Mouse (Mus musculus) limb, embryonic 15.5 days (tissue): ENCODE measurements around the gene Ninl. TPM values are rescaled to one million over a fixed set of nuclear protein-coding genes. Genes with fewer than 3 reads are reported as not detected.

ENCODE experiments used
- ATAC-seq: fragments of 200-750 bp; cut with Nextera tagmentation; 2 replicates; pipeline ENCODE4 v1.8.0; 2017; ENCODE audit warnings: low read depth, moderate TSS enrichment; ENCODE audit not compliant: insufficient number of reproducible peaks, low FRiP score, low TSS enrichment
- H3K27ac ChIP-seq: fragments of 300-500 bp; sonication (generic); 2 replicates; pipeline ENCODE4 v1.5.1; 2015; ENCODE audit warnings: moderate library complexity, mild to moderate bottlenecking, inconsistent platforms
- H3K27me3 ChIP-seq: fragments of 300-500 bp; sonication (generic); 2 replicates; pipeline ENCODE4 v1.6.1; 2015; ENCODE audit warnings: inconsistent platforms
- H3K36me3 ChIP-seq: fragments of 300-500 bp; sonication (generic); 2 replicates; pipeline ENCODE4 v1.6.1; 2015; ENCODE audit warnings: inconsistent platforms
- H3K4me1 ChIP-seq: fragments of 300-500 bp; sonication (generic); 2 replicates; pipeline ENCODE4 v1.6.1; 2015; ENCODE audit warnings: inconsistent platforms
- H3K4me2 ChIP-seq: fragments of 300-500 bp; sonication (generic); 2 replicates; pipeline ENCODE4 v1.6.1; 2015; ENCODE audit warnings: mild to moderate bottlenecking, inconsistent platforms
- H3K4me3 ChIP-seq: fragments of 300-500 bp; sonication (generic); 2 replicates; pipeline ENCODE4 v1.5.1; 2015; ENCODE audit warnings: mild to moderate bottlenecking, inconsistent platforms
- H3K9ac ChIP-seq: fragments of 300-500 bp; sonication (generic); 2 replicates; pipeline ENCODE4 v1.6.1; 2015; ENCODE audit warnings: inconsistent platforms
- H3K9me3 ChIP-seq: fragments of 300-500 bp; sonication (generic); 2 replicates; pipeline ENCODE4 v1.6.1; 2016; ENCODE audit warnings: inconsistent platforms
- WGBS: fragments of 180-500 bp; shearing (Covaris S2); methylation state at CpG from one replicate; pipeline ENCODE4 v1.1.7; 2015; 5-methylcytosine and 5-hydroxymethylcytosine counted together
- polyA plus RNA-seq: library from polyadenylated mRNA; unstranded; fragments of >200 nt; fragmentation: Nextera tagmentation; extraction: Ambion mirVana; gene quantifications from 2 replicates; pipeline ENCODE4 v1.2.1, GENCODE M21; 2015

Gene Ninl
- polyA plus RNA-seq, 1 experiment from 2014 or later = 6.1 TPM

GRCm38 (mm10) chr2:151009515-151010085 lies 29.6 kb downstream of the Ninl start:
- H3K36me3 ChIP-seq = no peaks in the 10 kb centered on the region
- peak overlapping the region; percentile 88 for H3K4me2 ChIP-seq
- peak; percentile 37; the same call in 1 of the 2 replicates for ATAC-seq
- H3K27ac ChIP-seq = no peak overlapping the region
- H3K9ac ChIP-seq = peak overlapping the region; percentile 63; the same call in 1 of the 2 replicates
- no peaks in the 10 kb centered on the region for H3K27me3 ChIP-seq
- H3K4me1 ChIP-seq = peaks cover 9% of the 10 kb centered on the region; the same call in 1 of the 2 replicates
- WGBS = 72% methylated on average over 1 of the region's 1 CpGs
- no peaks in the 10 kb centered on the region for H3K9me3 ChIP-seq
- H3K4me3 ChIP-seq = peak overlapping the region; percentile 71

- ATAC-seq = peak; percentile 89
- under 1% methylated on average over 57 of the region's 57 CpGs for WGBS
- H3K27me3 ChIP-seq = no peaks in the 10 kb centered on the region
These were observed 30.2 kb downstream of the Ninl start for GRCm38 (mm10) chr2:151008939-151009509.

GRCm38 (mm10) chr2:151008517-151008932 lies 30.7 kb downstream of the Ninl start:
- Histone ChIP-seq H3K4me3 (peak overlapping the region; percentile 71), H3K9ac (peak overlapping the region; percentile 63), H3K27ac (peak overlapping the region; percentile 68; the same call in 1 of the 2 replicates), H3K36me3 (no peaks in the 10 kb centered on the region), H3K4me1 (peaks cover 9% of the 10 kb centered on the region; the same call in 1 of the 2 replicates), H3K27me3 (no peaks in the 10 kb centered on the region), H3K4me2 (peak overlapping the region; percentile 88), H3K9me3 (no peaks in the 10 kb centered on the region)
- under 1% methylated on average over 21 of the region's 21 CpGs for WGBS
- no peak for ATAC-seq

More at GRCm38 (mm10) chr2:151008939-151009509, 30.2 kb downstream of the Ninl start:
- Histone ChIP-seq H3K4me1 (peaks cover 9% of the 10 kb centered on the region; the same call in 1 of the 2 replicates), H3K9ac (peak overlapping the region; percentile 63), H3K9me3 (no peaks in the 10 kb centered on the region), H3K36me3 (no peaks in the 10 kb centered on the region), H3K4me3 (peak overlapping the region; percentile 71), H3K27ac (peak overlapping the region; percentile 68), H3K4me2 (peak overlapping the region; percentile 88)

DNA sequence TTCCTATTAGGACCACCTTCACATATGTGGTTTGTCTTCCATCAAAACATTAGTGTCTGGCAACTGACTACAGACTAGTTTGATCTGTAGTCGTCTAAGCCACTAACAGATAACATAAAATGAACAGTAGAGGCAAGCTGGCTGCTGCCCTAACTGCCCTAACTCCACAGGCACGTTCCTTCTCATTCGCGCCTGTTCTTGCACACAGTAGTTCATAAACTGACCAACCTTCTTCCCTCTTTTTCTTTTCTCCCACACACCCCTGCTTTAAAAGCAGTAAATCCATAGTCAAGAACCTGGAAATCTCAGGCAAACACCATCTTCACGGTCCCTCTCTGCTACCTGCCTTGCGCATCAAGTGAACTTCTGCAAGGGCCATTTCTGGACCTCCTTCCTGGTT lies 31.2 kb downstream of the Ninl start:
- H3K9ac ChIP-seq = 0 out of 2 replicates have a peak overlapping the region, but pooled peaks have one; percentile 63
- H3K4me3 ChIP-seq = peak overlapping the region; percentile 71
- ATAC-seq = no peak
- no peaks in the 10 kb centered on the region for H3K9me3 ChIP-seq
- H3K27me3 ChIP-seq = no peaks in the 10 kb centered on the region
- no peaks in the 10 kb centered on the region for H3K36me3 ChIP-seq
- 31% methylated on average over 6 of the region's 6 CpGs for WGBS
- no peak overlapping the region for H3K27ac ChIP-seq
- H3K4me2 ChIP-seq = peak overlapping the region; percentile 88
- H3K4me1 ChIP-seq = peaks cover 9% of the 10 kb centered on the region; the same call in 1 of the 2 replicates

DNA sequence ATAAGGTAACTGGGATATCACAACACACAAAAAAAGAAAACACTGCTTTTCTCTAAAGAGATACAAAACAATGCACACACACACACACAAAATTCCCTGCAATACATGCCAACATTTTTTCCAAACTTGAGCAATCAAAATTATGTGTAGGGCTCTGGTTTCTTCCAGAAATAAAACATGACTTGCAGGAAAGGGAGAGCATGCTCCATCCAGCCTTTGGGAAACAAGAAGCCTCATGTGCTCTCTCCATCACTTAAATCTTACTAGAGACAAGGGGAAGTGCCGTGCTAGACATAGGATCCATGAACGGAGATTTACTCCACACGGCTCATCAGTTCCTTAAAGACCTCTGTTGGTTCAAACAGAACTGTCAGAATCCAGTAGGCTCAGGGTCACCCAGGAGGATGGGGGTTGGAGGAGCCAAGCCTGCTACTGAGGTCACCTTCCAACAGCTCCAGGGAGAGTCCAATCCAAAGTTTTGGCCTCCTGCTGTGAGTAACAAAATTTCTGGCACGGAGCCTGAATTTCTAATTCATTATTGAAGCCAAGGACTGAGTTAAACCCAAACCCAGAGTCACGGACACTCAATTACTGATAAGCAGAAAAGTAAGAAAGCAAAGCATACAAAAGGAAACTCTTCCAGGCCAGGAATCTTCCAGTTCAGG lies 32.8 kb downstream of the Ninl start:
- H3K9ac ChIP-seq = no peak overlapping the region
- no peaks in the 10 kb centered on the region for H3K27me3 ChIP-seq
- H3K9me3 ChIP-seq = no peaks in the 10 kb centered on the region
- H3K4me1 ChIP-seq = peaks cover 9% of the 10 kb centered on the region; the same call in 1 of the 2 replicates
- ATAC-seq = no peak
- no peaks in the 10 kb centered on the region for H3K36me3 ChIP-seq
- no peak overlapping the region for H3K4me2 ChIP-seq
- no peak overlapping the region for H3K27ac ChIP-seq
- H3K4me3 ChIP-seq = no peak overlapping the region
- 77% methylated on average over 5 of the region's 5 CpGs for WGBS

GRCm38 (mm10) chr2:151004390-151004789 lies 34.8 kb downstream of the Ninl start:
- H3K27me3 ChIP-seq = no peaks in the 10 kb centered on the region
- no peak overlapping the region for H3K4me2 ChIP-seq
- H3K36me3 ChIP-seq = no peaks in the 10 kb centered on the region
- 92% methylated on average over 10 of the region's 10 CpGs for WGBS
- H3K9ac ChIP-seq = no peak overlapping the region
- H3K4me1 ChIP-seq = peaks cover 9% of the 10 kb centered on the region; the same call in 1 of the 2 replicates
- no peak overlapping the region for H3K27ac ChIP-seq
- ATAC-seq = no peak
- no peak overlapping the region for H3K4me3 ChIP-seq
- no peaks in the 10 kb centered on the region for H3K9me3 ChIP-seq

- WGBS = 87% methylated on average over 6 of the region's 6 CpGs
- Histone ChIP-seq H3K36me3 (no peaks in the 10 kb centered on the region), H3K27me3 (no peaks in the 10 kb centered on the region), H3K4me1 (peaks cover 9% of the 10 kb centered on the region; the same call in 1 of the 2 replicates), H3K4me2 (no peak overlapping the region), H3K4me3 (no peak overlapping the region), H3K9ac (no peak overlapping the region), H3K27ac (no peak overlapping the region), H3K9me3 (no peaks in the 10 kb centered on the region)
- no peak for ATAC-seq
These were observed 35.4 kb downstream of the Ninl start for GRCm38 (mm10) chr2:151003796-151004195.

GRCm38 (mm10) chr2:151001619-151002175 lies 37.5 kb downstream of the Ninl start:
- Histone ChIP-seq H3K9ac (no peak overlapping the region), H3K4me1 (0 out of 2 replicates have a peak, but pooled peaks cover 5% of the 10 kb centered on the region), H3K36me3 (no peaks in the 10 kb centered on the region), H3K4me2 (no peak overlapping the region), H3K9me3 (no peaks in the 10 kb centered on the region), H3K27ac (no peak overlapping the region), H3K4me3 (no peak overlapping the region), H3K27me3 (no peaks in the 10 kb centered on the region)
- ATAC-seq = no peak
- 84% methylated on average over 5 of the region's 5 CpGs for WGBS

- no peak for ATAC-seq
- 53% methylated on average over 7 of the region's 7 CpGs for WGBS
- H3K4me1 ChIP-seq = 0 out of 2 replicates have a peak, but pooled peaks cover 5% of the 10 kb centered on the region
- no peak overlapping the region for H3K4me3 ChIP-seq
- H3K27ac ChIP-seq = no peak overlapping the region
- no peaks in the 10 kb centered on the region for H3K9me3 ChIP-seq
- H3K36me3 ChIP-seq = no peaks in the 10 kb centered on the region
- no peaks in the 10 kb centered on the region for H3K27me3 ChIP-seq
- no peak overlapping the region for H3K9ac ChIP-seq
- no peak overlapping the region for H3K4me2 ChIP-seq
These were observed 38.6 kb downstream of the Ninl start for GRCm38 (mm10) chr2:151000402-151001178.

DNA sequence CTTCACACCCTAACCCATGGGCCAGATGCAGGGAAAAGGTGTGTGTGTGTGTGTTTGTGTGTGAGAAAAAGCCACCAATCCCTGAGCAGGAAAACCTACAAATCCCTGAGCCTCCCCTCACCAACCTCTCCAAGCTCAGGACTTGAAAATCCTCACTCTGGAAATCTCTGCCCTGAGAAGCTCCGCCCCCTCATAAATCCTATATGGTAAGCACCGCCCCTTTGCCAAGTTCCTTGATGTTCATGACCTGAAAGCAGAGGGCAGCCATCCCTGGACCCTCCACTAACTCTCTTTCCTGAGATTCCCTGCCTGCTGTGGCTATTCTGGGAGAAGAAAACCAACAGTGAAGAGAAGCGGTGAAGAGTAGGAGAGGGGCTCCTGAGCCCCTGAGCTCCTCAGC lies 40.2 kb downstream of the Ninl start:
- H3K36me3 ChIP-seq = no peaks in the 10 kb centered on the region
- H3K4me1 ChIP-seq = 0 out of 2 replicates have a peak, but pooled peaks cover 5% of the 10 kb centered on the region
- no peak overlapping the region for H3K4me3 ChIP-seq
- H3K27ac ChIP-seq = no peak overlapping the region
- ATAC-seq = no peak
- no peaks in the 10 kb centered on the region for H3K9me3 ChIP-seq
- no peak overlapping the region for H3K4me2 ChIP-seq
- no peaks in the 10 kb centered on the region for H3K27me3 ChIP-seq
- whole genome bisulfite sequencing = 40% methylated on average over 3 of the region's 3 CpGs
- H3K9ac ChIP-seq = no peak overlapping the region

DNA sequence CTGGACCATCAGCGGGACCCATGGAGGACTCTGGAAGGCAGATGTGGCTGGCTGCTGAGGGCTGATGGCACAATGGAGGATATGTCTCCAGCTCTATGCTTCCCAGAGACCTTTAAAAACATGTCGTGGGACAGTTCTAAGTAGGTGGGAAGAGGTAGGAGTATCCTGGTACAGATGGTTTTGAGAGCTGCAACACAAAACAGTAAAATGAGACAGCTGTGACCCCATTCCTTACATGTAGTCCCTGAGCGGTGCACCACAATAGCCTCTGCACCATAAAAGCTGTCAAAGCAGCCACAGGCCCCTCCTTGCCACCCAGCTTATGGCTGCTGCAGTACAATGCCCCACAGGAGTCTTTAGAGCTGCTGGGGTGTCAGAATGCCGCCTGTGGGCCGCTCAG lies 41.6 kb downstream of the Ninl start:
- Histone ChIP-seq H3K4me3 (no peak overlapping the region), H3K9ac (no peak overlapping the region), H3K27ac (no peak overlapping the region), H3K4me2 (no peak overlapping the region), H3K9me3 (no peaks in the 10 kb centered on the region), H3K27me3 (no peaks in the 10 kb centered on the region), H3K4me1 (0 out of 2 replicates have a peak, but pooled peaks cover 5% of the 10 kb centered on the region), H3K36me3 (no peaks in the 10 kb centered on the region)
- ATAC-seq = no peak
- WGBS = 70% methylated on average over 5 of the region's 5 CpGs
